Mouse (Mus musculus): ENCODE results near the gene Tef. TPM values are rescaled to one million over a fixed set of nuclear protein-coding genes. Genes with fewer than 3 reads are reported as not detected.

The Tef gene
- polyA plus RNA-seq (2015; fragmentation: Nextera tagmentation; extraction: Ambion mirVana) = 29.4 and 30.3 TPM in 2 replicates

DNA sequence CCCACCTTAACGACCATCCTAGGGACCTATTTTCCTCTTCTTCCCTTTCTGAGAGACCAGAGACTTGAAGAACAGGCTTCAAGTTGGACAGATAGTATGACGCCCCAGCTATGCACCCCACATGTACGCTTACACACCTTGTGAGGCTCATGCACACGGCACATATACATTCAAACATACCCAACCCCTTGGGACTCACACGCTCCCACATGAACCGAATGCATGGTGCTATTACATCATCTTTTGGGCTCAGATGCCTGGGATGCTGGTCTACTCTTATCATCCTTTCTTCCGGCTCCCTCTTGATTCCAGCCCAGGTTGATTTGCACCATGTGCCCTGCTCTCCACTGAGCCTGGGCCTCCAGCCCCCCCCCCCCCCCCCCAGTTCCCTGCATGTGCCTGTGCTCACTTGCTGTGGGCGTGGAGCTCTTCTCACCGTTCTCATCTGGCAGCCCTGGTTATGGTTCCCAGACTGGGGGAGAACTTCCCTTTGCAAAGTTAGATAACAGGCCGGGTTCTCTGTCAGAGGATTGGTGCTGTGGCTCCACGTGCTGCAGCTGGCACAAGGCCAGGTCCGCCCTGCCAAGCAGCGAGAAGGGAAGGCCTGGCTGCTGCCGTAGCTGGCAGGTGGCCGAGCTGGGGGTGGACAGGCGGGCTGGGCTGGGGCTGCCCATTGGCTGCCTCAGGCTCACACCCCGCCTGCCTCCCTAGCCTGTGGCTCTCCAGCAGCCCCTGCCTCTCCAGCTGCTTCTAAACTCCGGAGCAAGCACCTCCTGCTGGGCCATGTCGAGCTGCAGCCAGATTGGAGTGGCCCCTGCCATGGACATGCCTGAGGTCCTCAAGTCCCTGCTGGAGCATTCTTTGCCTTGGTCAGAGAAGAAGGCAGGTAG is at the start of gene Tef:
Gene Tef, plus strand, starts transcription at position 421 of the 890 bp plus-strand sequence.
- WGBS = 22% methylated on average over 19 of the region's 19 CpGs

DNA sequence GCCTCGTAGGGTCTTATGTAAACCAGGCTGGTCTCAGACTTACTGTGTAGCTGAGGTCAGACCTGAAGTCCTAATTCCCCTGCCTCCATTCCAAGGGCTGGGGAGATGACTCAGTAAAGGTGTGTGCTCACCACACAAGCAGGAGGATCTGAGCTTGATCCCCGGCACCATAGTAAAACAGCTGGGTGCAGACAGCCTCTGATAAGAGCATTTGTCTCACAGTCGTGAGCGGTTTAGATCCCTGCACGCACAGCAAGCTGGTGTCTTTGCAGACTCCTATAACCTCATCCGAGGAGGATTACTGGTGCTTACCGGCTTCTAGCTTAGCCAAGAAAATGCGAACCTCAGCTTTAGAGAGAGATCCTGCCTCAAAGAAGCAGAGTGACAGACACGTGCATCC is 48.6 kb upstream of the Tef start:
- no peak for ATAC-seq (ENCODE audit: insufficient number of reproducible peaks, insufficient read depth, low FRiP score, low TSS enrichment, low read depth)
- WGBS = 97% methylated on average over 9 of the region's 9 CpGs
- peaks cover 6% of the 10 kb centered on the region; the same call in 1 of the 2 replicates for H3K4me1 ChIP-seq
- no peak overlapping the region for H3K4me2 ChIP-seq
- no peaks in the 10 kb centered on the region for H3K9me3 ChIP-seq
- H3K27me3 ChIP-seq = no peaks in the 10 kb centered on the region
- no peak overlapping the region for H3K27ac ChIP-seq
- H3K36me3 ChIP-seq = peaks cover 39% of the 10 kb centered on the region
- H3K9ac ChIP-seq = no peak overlapping the region
- H3K4me3 ChIP-seq = no peak overlapping the region

More for the DNA sequence above, at the start of gene Tef:
- peak within 1 kb of the TSS; percentile 68 for H3K4me2 ChIP-seq
- peak within 1 kb of the TSS; percentile 67 for H3K9ac ChIP-seq
- no peaks in the 10 kb centered on the region for H3K27me3 ChIP-seq
- peaks cover 5% of the 10 kb centered on the region; the same call in 1 of the 2 replicates for H3K36me3 ChIP-seq
- peak within 1 kb of the TSS; percentile 40 for H3K4me3 ChIP-seq
- H3K9me3 ChIP-seq = no peaks in the 10 kb centered on the region
- peak; percentile 94 for ATAC-seq (ENCODE audit: insufficient number of reproducible peaks, insufficient read depth, low FRiP score, low TSS enrichment, low read depth)
- H3K4me1 ChIP-seq = peaks cover 51% of the 10 kb centered on the region
- H3K27ac ChIP-seq = peak within 1 kb of the TSS; percentile 81

DNA sequence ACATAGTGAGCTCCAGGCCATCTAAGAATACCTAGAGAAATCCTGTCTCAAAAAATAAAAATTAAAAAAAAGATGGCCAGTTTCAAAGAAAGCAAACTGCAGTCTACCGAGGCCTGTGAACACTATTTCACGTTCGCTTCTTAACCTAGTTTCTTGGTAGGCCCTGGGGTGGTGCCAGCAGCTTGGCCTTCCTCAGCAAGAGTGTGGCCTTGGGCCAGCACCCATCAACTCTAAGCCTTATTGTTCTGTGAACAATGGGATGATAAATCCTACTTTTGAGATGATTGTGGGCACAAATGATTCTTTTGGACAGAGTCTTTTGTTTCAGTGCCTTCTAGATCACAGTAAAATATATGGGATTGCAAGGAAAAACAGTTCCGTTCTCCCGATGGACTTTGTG is 43.5 kb upstream of the Tef start:
- no peaks in the 10 kb centered on the region for H3K27me3 ChIP-seq
- H3K36me3 ChIP-seq = peaks cover 34% of the 10 kb centered on the region
- ATAC-seq (ENCODE audit: insufficient number of reproducible peaks, insufficient read depth, low FRiP score, low TSS enrichment, low read depth) = no peak
- H3K4me3 ChIP-seq = no peak overlapping the region
- H3K9me3 ChIP-seq = no peaks in the 10 kb centered on the region
- H3K4me2 ChIP-seq = no peak overlapping the region
- 90% methylated on average over 5 of the region's 5 CpGs for WGBS
- no peak overlapping the region for H3K9ac ChIP-seq
- H3K4me1 ChIP-seq = no peaks in the 10 kb centered on the region
- H3K27ac ChIP-seq = no peak overlapping the region

DNA sequence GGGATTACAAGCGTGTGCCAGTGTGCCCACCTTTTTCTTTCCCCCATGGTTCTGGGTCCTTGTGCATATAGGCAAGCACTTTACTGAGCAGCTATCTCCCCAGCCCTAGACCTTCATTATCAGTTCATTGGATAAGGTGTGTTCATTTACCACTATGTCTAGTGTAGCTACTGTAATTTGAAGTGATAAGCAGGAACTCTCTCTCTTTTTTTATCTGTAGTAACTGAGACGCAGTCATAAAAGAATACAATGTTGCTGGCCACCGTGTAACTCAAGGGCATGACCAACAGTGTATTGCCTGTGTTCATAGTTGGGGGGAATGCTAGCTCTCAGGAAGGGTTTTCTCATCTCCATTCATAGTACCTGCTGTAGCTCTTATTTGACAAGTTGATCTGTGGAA is 42.7 kb upstream of the Tef start:
- Histone ChIP-seq H3K27ac (no peak overlapping the region), H3K4me1 (no peaks in the 10 kb centered on the region), H3K27me3 (no peaks in the 10 kb centered on the region), H3K9ac (no peak overlapping the region), H3K4me2 (no peak overlapping the region), H3K9me3 (no peaks in the 10 kb centered on the region), H3K36me3 (peaks cover 27% of the 10 kb centered on the region), H3K4me3 (no peak overlapping the region)
- ATAC-seq (ENCODE audit: insufficient number of reproducible peaks, insufficient read depth, low FRiP score, low TSS enrichment, low read depth) = no peak
- WGBS = 96% methylated on average over 3 of the region's 3 CpGs

DNA sequence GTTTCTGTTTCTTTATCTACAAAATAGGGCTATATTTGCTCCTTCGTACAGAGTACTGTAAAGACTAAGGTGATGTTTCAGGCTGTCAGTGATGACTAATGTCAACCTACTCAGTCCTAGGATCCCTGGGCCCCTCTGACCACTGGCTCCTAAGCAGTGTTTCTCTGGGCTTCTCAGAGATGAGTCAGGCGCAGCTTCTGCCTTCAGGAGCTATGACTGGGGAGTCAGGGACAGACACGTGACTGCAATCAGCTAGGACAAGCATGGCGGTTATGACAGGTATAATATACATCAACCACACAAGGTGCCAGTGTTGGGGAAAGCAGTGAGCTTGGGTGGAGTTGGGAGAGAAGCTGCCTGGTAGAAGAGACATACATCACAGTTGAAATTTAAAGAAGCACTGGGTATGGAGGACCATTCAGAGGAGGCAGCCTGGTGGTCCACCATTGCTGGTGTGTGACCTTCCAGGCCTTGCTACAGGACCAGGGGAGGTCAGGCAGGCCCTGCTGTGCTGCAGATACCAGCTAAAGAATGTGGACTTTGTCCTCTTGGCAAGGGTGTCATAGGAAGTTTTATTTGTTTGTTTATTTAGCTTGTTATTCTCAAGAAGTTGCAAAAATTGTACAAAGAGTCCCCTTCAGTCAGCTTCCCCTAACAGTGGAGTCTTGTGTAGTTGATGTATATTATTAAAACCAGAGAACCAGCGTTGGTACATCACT is 41.7 kb upstream of the Tef start:
- H3K36me3 ChIP-seq = peaks cover 17% of the 10 kb centered on the region
- no peaks in the 10 kb centered on the region for H3K9me3 ChIP-seq
- no peak overlapping the region for H3K27ac ChIP-seq
- ATAC-seq (ENCODE audit: insufficient number of reproducible peaks, insufficient read depth, low FRiP score, low TSS enrichment, low read depth) = no peak
- no peaks in the 10 kb centered on the region for H3K4me1 ChIP-seq
- H3K9ac ChIP-seq = no peak overlapping the region
- no peaks in the 10 kb centered on the region for H3K27me3 ChIP-seq
- H3K4me2 ChIP-seq = no peak overlapping the region
- WGBS = 84% methylated on average over 5 of the region's 5 CpGs
- H3K4me3 ChIP-seq = no peak overlapping the region

DNA sequence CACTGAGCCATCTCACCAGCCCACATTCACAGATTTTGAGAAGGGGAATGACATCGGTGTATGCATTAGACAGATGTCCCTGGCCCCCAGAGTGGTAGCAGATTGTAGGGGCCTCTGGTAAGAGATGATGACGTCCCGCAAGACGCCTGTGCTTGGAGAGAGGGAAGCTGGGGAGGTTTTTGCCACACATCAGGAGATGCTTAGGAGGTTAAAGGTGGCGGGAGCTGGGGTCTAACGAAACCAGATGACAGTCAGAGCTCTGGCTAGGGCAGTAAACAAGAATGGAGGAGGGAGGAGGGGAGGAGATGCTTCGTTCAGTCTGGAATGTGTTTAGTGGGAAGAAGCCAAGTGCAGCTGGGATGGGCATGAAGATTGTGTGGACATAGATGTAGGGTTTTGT is 40.8 kb upstream of the Tef start:
- Histone ChIP-seq H3K36me3 (peaks cover 14% of the 10 kb centered on the region), H3K9me3 (no peaks in the 10 kb centered on the region), H3K4me1 (no peaks in the 10 kb centered on the region), H3K27ac (no peak overlapping the region; the same call in 1 of the 2 replicates), H3K4me2 (no peak overlapping the region), H3K27me3 (no peaks in the 10 kb centered on the region), H3K9ac (no peak overlapping the region), H3K4me3 (no peak overlapping the region)
- no peak for ATAC-seq (ENCODE audit: insufficient number of reproducible peaks, insufficient read depth, low FRiP score, low TSS enrichment, low read depth)
- WGBS = 38% methylated on average over 7 of the region's 7 CpGs

DNA sequence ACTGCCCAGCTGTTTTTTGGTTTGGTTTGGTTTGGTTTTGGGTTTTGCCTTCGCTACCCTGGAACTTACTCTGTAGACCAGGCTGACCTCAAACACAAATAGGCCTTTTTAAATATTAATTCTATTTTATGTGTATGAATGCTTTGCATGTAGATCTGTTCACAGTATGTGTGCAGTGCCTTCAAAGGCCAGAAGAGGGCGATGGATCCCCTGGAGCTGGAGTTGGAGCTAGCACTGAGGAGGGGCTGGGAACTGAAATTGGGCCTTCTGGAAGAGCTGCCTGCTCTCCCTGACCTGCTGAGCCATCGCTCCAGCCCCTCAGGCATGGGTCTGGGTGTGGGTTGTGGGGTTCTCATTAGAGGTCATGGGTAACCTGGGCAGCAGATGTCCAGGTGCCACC is 40.3 kb upstream of the Tef start:
- Histone ChIP-seq H3K4me1 (no peaks in the 10 kb centered on the region), H3K27me3 (no peaks in the 10 kb centered on the region), H3K4me3 (no peak overlapping the region), H3K36me3 (peaks cover 14% of the 10 kb centered on the region), H3K9ac (no peak overlapping the region), H3K4me2 (no peak overlapping the region), H3K9me3 (no peaks in the 10 kb centered on the region), H3K27ac (no peak overlapping the region)
- no peak for ATAC-seq (ENCODE audit: insufficient number of reproducible peaks, insufficient read depth, low FRiP score, low TSS enrichment, low read depth)
- WGBS = 88% methylated on average over 3 of the region's 3 CpGs

DNA sequence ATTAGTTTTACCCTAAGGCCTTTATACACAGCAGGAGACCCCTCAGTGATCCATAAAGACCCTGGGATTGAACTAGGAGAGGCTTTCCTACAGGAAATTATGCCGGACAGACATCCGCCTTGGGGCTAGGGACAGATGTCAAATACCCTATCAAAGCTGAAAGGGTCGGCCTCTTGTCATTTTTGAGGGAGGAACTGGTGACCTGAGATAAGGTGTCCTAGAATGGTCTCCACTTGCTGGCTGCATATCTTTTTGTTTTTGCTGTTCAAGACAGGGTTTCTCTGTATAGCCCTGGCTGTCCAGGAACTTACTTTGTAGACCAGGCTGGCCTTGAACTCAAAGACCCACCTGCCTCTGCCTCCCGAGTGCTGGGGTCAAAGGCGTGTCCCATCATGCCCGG is 37.6 kb upstream of the Tef start:
- H3K27ac ChIP-seq = no peak overlapping the region
- H3K36me3 ChIP-seq = peaks cover 34% of the 10 kb centered on the region
- no peak overlapping the region for H3K4me2 ChIP-seq
- no peak overlapping the region for H3K4me3 ChIP-seq
- H3K9ac ChIP-seq = no peak overlapping the region
- no peaks in the 10 kb centered on the region for H3K27me3 ChIP-seq
- no peaks in the 10 kb centered on the region for H3K9me3 ChIP-seq
- H3K4me1 ChIP-seq = no peaks in the 10 kb centered on the region
- no peak for ATAC-seq (ENCODE audit: insufficient number of reproducible peaks, insufficient read depth, low FRiP score, low TSS enrichment, low read depth)
- 84% methylated on average over 6 of the region's 6 CpGs for WGBS

DNA sequence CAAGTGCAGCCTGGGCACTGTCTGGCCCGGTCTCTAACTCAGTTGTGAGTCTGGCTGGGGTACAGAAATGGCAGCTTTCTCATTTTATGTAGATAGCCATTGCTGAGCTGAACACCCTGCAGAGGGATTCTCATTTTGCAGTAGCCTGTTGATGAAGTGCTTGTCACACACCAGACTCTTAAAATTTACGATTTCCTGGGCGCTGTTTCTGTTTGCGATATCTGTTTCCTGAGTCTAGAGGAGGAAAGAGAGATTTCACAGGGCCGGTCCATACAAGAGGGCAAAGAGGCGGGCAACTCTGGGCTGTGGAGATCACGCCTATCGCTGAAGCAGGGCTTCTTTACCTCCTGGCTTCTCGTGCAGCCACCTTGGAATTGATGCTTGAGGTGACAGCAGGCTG is 36.6 kb upstream of the Tef start:
- no peak overlapping the region for H3K4me2 ChIP-seq
- H3K4me1 ChIP-seq = no peaks in the 10 kb centered on the region
- no peak overlapping the region for H3K4me3 ChIP-seq
- 90% methylated on average over 9 of the region's 9 CpGs for WGBS
- H3K9me3 ChIP-seq = no peaks in the 10 kb centered on the region
- ATAC-seq (ENCODE audit: insufficient number of reproducible peaks, insufficient read depth, low FRiP score, low TSS enrichment, low read depth) = no peak
- peaks cover 45% of the 10 kb centered on the region for H3K36me3 ChIP-seq
- H3K9ac ChIP-seq = no peak overlapping the region
- H3K27me3 ChIP-seq = no peaks in the 10 kb centered on the region
- no peak overlapping the region for H3K27ac ChIP-seq

DNA sequence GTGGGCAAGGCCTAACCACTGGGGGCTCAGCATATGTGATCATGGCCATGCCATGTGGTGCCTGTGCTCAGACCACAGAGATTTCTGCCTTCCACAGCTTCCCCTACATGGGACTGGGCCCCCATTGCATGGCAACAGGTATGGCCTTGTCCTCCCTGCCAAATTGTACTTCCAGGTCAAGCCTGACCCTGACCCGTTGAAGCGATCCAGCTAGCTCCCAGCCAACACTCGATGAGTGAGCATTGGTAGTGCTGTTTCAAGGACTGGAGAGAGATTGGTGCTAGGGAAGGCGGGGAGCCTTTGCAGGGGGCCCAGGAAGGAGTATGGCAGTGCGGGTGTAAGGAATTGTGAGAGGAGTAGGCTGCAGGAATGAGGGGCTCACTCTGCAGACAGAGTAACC is 35.8 kb upstream of the Tef start:
- WGBS = 91% methylated on average over 5 of the region's 5 CpGs
- no peaks in the 10 kb centered on the region for H3K9me3 ChIP-seq
- H3K27me3 ChIP-seq = no peaks in the 10 kb centered on the region
- H3K4me1 ChIP-seq = peaks cover 1% of the 10 kb centered on the region
- no peak for ATAC-seq (ENCODE audit: insufficient number of reproducible peaks, insufficient read depth, low FRiP score, low TSS enrichment, low read depth)
- H3K27ac ChIP-seq = no peak overlapping the region; the same call in 1 of the 2 replicates
- no peak overlapping the region for H3K4me2 ChIP-seq
- H3K36me3 ChIP-seq = peaks cover 44% of the 10 kb centered on the region
- no peak overlapping the region for H3K9ac ChIP-seq
- no peak overlapping the region for H3K4me3 ChIP-seq

DNA sequence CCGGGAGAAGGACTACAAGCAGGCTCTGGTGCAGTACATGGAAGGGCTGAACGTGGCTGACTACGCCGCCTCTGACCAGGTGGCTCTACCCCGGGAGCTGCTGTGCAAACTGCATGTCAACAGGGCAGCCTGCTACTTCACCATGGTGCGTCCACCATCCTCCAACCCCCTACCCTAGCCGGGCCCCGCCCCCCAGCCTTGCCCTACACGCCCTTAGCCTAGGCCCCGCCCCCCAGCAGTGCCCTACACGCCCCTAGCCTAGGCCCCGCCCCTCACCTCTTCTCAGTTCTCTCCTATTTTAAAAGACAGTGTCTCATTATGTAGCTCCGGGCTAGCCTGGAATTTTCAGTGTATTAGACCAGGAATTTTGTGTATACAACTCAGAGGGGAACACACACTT is 33.2 kb upstream of the Tef start:
- Histone ChIP-seq H3K27ac (no peak overlapping the region), H3K4me3 (no peak overlapping the region), H3K4me2 (no peak overlapping the region), H3K36me3 (peaks cover 62% of the 10 kb centered on the region), H3K9ac (no peak overlapping the region), H3K9me3 (no peaks in the 10 kb centered on the region), H3K27me3 (no peaks in the 10 kb centered on the region), H3K4me1 (peaks cover 19% of the 10 kb centered on the region)
- ATAC-seq (ENCODE audit: insufficient number of reproducible peaks, insufficient read depth, low FRiP score, low TSS enrichment, low read depth) = no peak
- WGBS = 58% methylated on average over 12 of the region's 13 CpGs

Measured in embryonic facial prominence, embryonic 13.5 days (tissue).